Mouse (Mus musculus) liver, embryonic 14.5 days (tissue): ENCODE results near the gene Crkl.

Source experiments
- CTCF ChIP-seq: IDR thresholded peaks from 2 replicates; pipeline ENCODE4 v1.5.1; 2016; ENCODE audit warnings: antibody characterized with exemption, low read depth, control low read depth
- EP300 ChIP-seq: IDR thresholded peaks from 2 replicates; pipeline ENCODE4 v1.6.1; 2016; ENCODE audit warnings: antibody characterized with exemption, low read depth

GRCm38 (mm10) chr16:17518910-17519309 lies 67.1 kb downstream of the Crkl start:
- TF ChIP-seq CTCF = no peak
- TF ChIP-seq EP300 = no peak
